Mouse (Mus musculus): ENCODE data around the gene Dis3.
A peak's percentile ranks its signal among the peaks of the same experiment; 100 is the strongest.

Dis3 gene

GRCm38 (mm10) chr14:99099267-99099966 is at the start of gene Dis3, which contains the start of gene Pibf1:
Gene Dis3, minus strand, starts transcription at chr14:99099770.
Gene Pibf1, plus strand, starts transcription at chr14:99099424.
- peak; percentile 99 for DNase-seq

GRCm38 (mm10) chr14:99146841-99147240 is 47.3 kb upstream of the Dis3 start:
- DNase-seq: no peak

- DNase-seq: peak; percentile 69
Observed at GRCm38 (mm10) chr14:99141786-99142633, 42.4 kb upstream of the Dis3 start.

- peak; percentile 15 for DNase-seq
Observed at GRCm38 (mm10) chr14:99140036-99140435, 40.5 kb upstream of the Dis3 start.

- no peak for DNase-seq
Observed at GRCm38 (mm10) chr14:99136297-99136696, 36.7 kb upstream of the Dis3 start.

GRCm38 (mm10) chr14:99135761-99136160 is 36.2 kb upstream of the Dis3 start:
- DNase-seq: no peak

GRCm38 (mm10) chr14:99134048-99134447 is 34.5 kb upstream of the Dis3 start:
- DNase-seq: no peak

- DNase-seq: no peak
Observed at GRCm38 (mm10) chr14:99129050-99129449, 29.5 kb upstream of the Dis3 start.

GRCm38 (mm10) chr14:99127509-99127908 is 27.9 kb upstream of the Dis3 start:
- no peak for DNase-seq

- no peak for DNase-seq
Observed at GRCm38 (mm10) chr14:99126713-99127112, 27.1 kb upstream of the Dis3 start.

- DNase-seq: no peak
Observed at GRCm38 (mm10) chr14:99124076-99124475, 24.5 kb upstream of the Dis3 start.

- no peak for DNase-seq
Observed at GRCm38 (mm10) chr14:99121584-99122339, 22.2 kb upstream of the Dis3 start.

GRCm38 (mm10) chr14:99117576-99117975 is 18.0 kb upstream of the Dis3 start:
- no peak for DNase-seq

- no peak for DNase-seq
Observed at GRCm38 (mm10) chr14:99108762-99109161, 9.2 kb upstream of the Dis3 start.

- no peak for DNase-seq
Observed at GRCm38 (mm10) chr14:99107631-99108187, 8.1 kb upstream of the Dis3 start.

GRCm38 (mm10) chr14:99106671-99107070 is 7.1 kb upstream of the Dis3 start:
- no peak for DNase-seq

- DNase-seq: no peak
Observed at GRCm38 (mm10) chr14:99104542-99105123, 5.1 kb upstream of the Dis3 start.

- DNase-seq: no peak
Observed at GRCm38 (mm10) chr14:99103050-99103449, 3.5 kb upstream of the Dis3 start.

- no peak for DNase-seq
Observed at GRCm38 (mm10) chr14:99099967-99100587, 507 bp upstream of the Dis3 start.

- no peak for DNase-seq
Observed at GRCm38 (mm10) chr14:99088947-99089346, 10.6 kb downstream of the Dis3 start.

GRCm38 (mm10) chr14:99071146-99071545 is 28.4 kb downstream of the Dis3 start:
- no peak for DNase-seq

- DNase-seq: no peak
Observed at GRCm38 (mm10) chr14:99063091-99063490, 36.5 kb downstream of the Dis3 start.
